Mouse (Mus musculus) hindbrain, embryonic 16.5 days (tissue): Measurements from ENCODE around the gene Rassf3. TPM values are rescaled to one million over a fixed set of nuclear protein-coding genes. Genes with fewer than 3 reads are reported as not detected.

ENCODE experiments used
- ATAC-seq: fragments of 200-750 bp; cut with Nextera tagmentation; 2 replicates; pipeline ENCODE4 v1.8.0; 2017; ENCODE audit warnings: moderate TSS enrichment, moderate library complexity
- H3K27ac ChIP-seq: fragments of 300-500 bp; sonication (generic); 2 replicates; pipeline ENCODE4 v1.5.1; 2014; ENCODE audit warnings: low read depth, mild to moderate bottlenecking, control low read depth, low read length, moderate library complexity
- H3K27me3 ChIP-seq: fragments of 300-500 bp; sonication (generic); replicated peaks from 2 replicates; pipeline ENCODE4 v1.6.1; 2014; ENCODE audit warnings: low read length; ENCODE audit not compliant: control insufficient read depth, insufficient read depth
- H3K36me3 ChIP-seq: fragments of 300-500 bp; sonication (generic); 2 replicates; pipeline ENCODE4 v1.6.1; 2014; ENCODE audit warnings: mild to moderate bottlenecking, low read length, moderate library complexity, mixed read lengths; ENCODE audit not compliant: control insufficient read depth, insufficient read depth
- H3K4me1 ChIP-seq: fragments of 300-500 bp; sonication (generic); 2 replicates; pipeline ENCODE4 v1.6.1; 2014; ENCODE audit warnings: low read depth, low read length; ENCODE audit not compliant: control insufficient read depth, insufficient read depth
- H3K4me2 ChIP-seq: fragments of 300-500 bp; sonication (generic); 2 replicates; pipeline ENCODE4 v1.6.1; 2014; ENCODE audit warnings: mild to moderate bottlenecking, low read length, control low read depth, moderate library complexity
- H3K4me3 ChIP-seq: fragments of 300-500 bp; sonication (generic); 2 replicates; pipeline ENCODE4 v1.5.1; 2014; ENCODE audit warnings: mild to moderate bottlenecking, low read length, control low read depth, moderate library complexity
- H3K9ac ChIP-seq: fragments of 300-500 bp; sonication (generic); 2 replicates; pipeline ENCODE4 v1.6.1; 2014; ENCODE audit warnings: low read depth, mild to moderate bottlenecking, control low read depth, low read length, moderate library complexity
- H3K9me3 ChIP-seq: fragments of 300-500 bp; sonication (generic); 2 replicates; pipeline ENCODE4 v1.6.1; 2014; ENCODE audit warnings: mild to moderate bottlenecking, low read length, moderate library complexity; ENCODE audit not compliant: control insufficient read depth
- WGBS: fragments of 180-500 bp; shearing (Covaris S2); extraction: QIAGEN DNeasy Blood & Tissue Kit; methylation state at CpG from one replicate; pipeline ENCODE4 v1.1.7; 2014; 5-methylcytosine and 5-hydroxymethylcytosine counted together
- polyA plus RNA-seq: library from polyadenylated mRNA; unstranded; fragments of >200 nt; fragmentation: Nextera tagmentation; extraction: Ambion mirVana; gene quantifications from 2 replicates; pipeline ENCODE4 v1.2.1, GENCODE M21; 2015

Gene Rassf3
- polyA plus RNA-seq, 1 experiment from 2014 or later: 5.3 TPM

DNA sequence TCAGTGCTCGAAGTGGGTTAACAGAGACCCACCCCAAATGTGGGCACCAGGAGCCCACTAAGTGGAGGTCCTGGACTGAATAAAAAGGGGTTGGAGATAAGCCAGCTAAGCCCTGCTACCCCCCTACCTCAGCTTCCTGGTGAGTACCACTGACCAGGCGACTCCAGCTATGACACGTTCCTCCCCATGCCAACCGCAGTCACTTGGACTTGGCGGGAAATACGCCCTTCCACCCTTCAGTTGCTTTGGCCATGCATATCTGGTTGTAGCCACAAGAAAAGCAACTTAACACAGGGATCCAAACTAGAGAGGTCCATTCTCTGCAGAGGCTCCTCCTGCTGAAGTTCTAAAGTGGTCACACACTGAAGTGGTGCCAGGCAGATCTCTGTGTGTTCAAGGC lies 53.9 kb downstream of the Rassf3 start:
- ATAC-seq: no peak
- 86% methylated on average over 6 of the region's 6 CpGs for WGBS
- Histone ChIP-seq H3K4me2 (no peak overlapping the region), H3K36me3 (no peaks in the 10 kb centered on the region), H3K9me3 (no peaks in the 10 kb centered on the region), H3K4me3 (no peak overlapping the region), H3K9ac (no peak overlapping the region), H3K4me1 (peaks cover 31% of the 10 kb centered on the region), H3K27ac (no peak overlapping the region), H3K27me3 (no peaks in the 10 kb centered on the region)

DNA sequence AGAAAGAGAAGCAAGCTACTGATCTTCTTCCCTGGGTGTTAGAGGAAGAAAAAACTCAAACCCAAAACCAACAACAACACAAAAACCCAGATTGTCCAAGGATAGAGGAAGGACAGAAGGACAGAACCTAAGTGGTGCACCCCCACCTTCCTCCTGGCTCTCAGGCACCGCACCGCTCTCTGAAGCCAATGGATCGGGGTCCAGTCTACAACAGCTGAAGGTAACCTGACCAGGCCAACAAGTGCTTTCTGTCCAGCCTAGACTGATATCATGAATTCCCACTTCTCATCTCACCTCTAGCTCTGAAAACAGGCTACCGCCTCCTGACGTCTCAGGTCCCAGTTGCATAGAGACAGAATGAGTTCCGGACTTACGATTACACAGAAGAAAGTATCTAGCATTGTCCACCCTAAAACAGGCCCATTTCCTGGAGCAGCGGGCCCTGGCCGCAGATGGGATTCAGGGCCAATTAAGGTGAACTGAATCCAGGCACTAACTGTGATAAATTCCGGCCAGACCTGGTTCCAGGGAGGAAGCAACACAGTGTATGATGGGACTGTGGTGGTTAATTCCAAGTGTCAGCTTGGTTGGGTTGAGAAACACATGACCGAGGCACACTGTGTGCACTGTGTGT lies 54.4 kb downstream of the Rassf3 start:
- 92% methylated on average over 11 of the region's 11 CpGs for WGBS

DNA sequence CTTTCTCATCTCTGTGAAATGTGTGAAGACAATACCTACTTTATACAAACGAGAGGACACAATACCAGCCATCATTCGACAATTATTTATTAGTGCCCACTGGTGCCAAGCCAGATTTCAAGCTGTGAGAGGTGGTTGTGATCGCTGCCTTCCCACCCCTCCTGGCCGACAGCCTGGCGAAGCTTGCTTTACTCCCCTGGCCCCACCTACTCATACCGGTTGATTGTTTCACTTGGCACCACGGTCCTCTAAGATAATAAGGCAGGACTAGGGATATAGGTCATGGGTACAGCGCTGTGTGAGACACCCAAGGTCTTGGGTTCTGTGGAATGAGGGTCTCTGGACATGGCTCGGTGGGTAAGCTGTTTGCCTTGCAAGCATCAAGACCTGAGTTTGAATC lies 55.1 kb downstream of the Rassf3 start:
- Histone ChIP-seq H3K4me3 (no peak overlapping the region), H3K9ac (no peak overlapping the region), H3K9me3 (no peaks in the 10 kb centered on the region), H3K4me2 (no peak overlapping the region), H3K36me3 (no peaks in the 10 kb centered on the region), H3K4me1 (peaks cover 28% of the 10 kb centered on the region), H3K27me3 (no peaks in the 10 kb centered on the region), H3K27ac (no peak overlapping the region)
- 46% methylated on average over 9 of the region's 9 CpGs for WGBS
- no peak for ATAC-seq

More for the DNA sequence above, 54.4 kb downstream of the Rassf3 start:
- Histone ChIP-seq H3K9me3 (no peaks in the 10 kb centered on the region), H3K9ac (no peak overlapping the region), H3K4me3 (no peak overlapping the region), H3K4me1 (peaks cover 30% of the 10 kb centered on the region), H3K4me2 (no peak overlapping the region), H3K27me3 (no peaks in the 10 kb centered on the region), H3K27ac (no peak overlapping the region), H3K36me3 (no peaks in the 10 kb centered on the region)
- no peak for ATAC-seq

- WGBS: 50% methylated on average over 22 of the region's 22 CpGs
- H3K36me3 ChIP-seq: no peaks in the 10 kb centered on the region
- H3K27ac ChIP-seq: 0 out of 2 replicates have a peak overlapping the region, but pooled peaks have one; percentile 3
- no peak overlapping the region for H3K4me3 ChIP-seq
- H3K9me3 ChIP-seq: no peaks in the 10 kb centered on the region
- no peaks in the 10 kb centered on the region for H3K27me3 ChIP-seq
- no peak overlapping the region for H3K9ac ChIP-seq
- no peak overlapping the region for H3K4me2 ChIP-seq
- peaks cover 28% of the 10 kb centered on the region for H3K4me1 ChIP-seq
- peak; percentile 48 for ATAC-seq
These were observed 56.3 kb downstream of the Rassf3 start for GRCm38 (mm10) chr10:121419640-121420470.

DNA sequence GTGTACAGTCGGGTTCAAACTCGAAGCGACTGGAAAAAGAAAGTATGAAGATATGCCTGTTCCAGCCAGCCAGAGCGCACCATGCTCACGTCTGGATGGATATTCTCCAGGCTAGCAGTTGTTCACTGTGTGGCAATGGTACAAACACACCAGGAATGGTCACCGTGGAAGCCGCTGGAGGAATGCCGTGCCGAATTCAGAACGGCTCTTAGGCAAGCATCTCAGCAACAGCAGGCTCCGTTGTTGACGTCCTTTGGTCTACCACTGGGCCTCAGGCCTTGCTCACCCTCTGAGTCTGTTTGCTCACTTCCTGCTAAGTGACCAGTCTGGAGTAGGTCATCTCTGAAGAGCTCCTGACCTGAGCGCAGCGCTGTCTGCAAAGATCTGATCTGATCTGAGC lies 57.3 kb downstream of the Rassf3 start:
- Histone ChIP-seq H3K9me3 (no peaks in the 10 kb centered on the region), H3K27me3 (no peaks in the 10 kb centered on the region), H3K27ac (no peak overlapping the region), H3K4me3 (no peak overlapping the region), H3K4me2 (no peak overlapping the region), H3K4me1 (peaks cover 21% of the 10 kb centered on the region), H3K36me3 (no peaks in the 10 kb centered on the region), H3K9ac (no peak overlapping the region)
- ATAC-seq: no peak
- WGBS: 69% methylated on average over 14 of the region's 14 CpGs

GRCm38 (mm10) chr10:121414127-121414526 lies 62.0 kb downstream of the Rassf3 start:
- ATAC-seq: no peak
- Histone ChIP-seq H3K4me1 (peaks cover 4% of the 10 kb centered on the region; the same call in 1 of the 2 replicates), H3K9me3 (no peaks in the 10 kb centered on the region), H3K36me3 (no peaks in the 10 kb centered on the region), H3K9ac (no peak overlapping the region), H3K27me3 (no peaks in the 10 kb centered on the region), H3K4me2 (no peak overlapping the region), H3K4me3 (no peak overlapping the region), H3K27ac (no peak overlapping the region)
- 86% methylated on average over 13 of the region's 13 CpGs for WGBS

DNA sequence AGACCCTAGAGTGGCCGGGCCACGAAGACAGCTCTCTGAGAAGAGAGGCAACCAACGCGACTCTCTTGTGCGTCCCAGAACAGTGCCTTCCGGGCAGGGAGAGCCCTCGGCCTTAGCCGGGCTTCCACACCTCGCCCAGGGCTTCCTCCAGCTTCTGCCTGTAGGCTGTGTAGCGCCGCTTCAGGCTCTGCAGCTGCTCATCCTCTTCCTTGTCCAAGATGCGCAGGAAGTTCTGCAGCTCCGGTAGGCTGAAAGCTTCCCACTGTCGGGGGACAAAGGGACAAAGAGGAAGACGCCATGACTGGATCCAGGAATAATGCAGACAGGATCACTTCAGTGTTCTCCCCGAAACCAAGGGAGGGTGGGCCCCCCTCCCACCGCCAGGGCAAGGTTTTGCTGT lies 63.3 kb downstream of the Rassf3 start:
- Histone ChIP-seq H3K9me3 (no peaks in the 10 kb centered on the region), H3K27me3 (no peaks in the 10 kb centered on the region), H3K4me3 (no peak overlapping the region), H3K4me2 (no peak overlapping the region), H3K36me3 (no peaks in the 10 kb centered on the region), H3K9ac (no peak overlapping the region), H3K27ac (no peak overlapping the region), H3K4me1 (no peaks in the 10 kb centered on the region)
- WGBS: 86% methylated on average over 17 of the region's 17 CpGs
- ATAC-seq: no peak

DNA sequence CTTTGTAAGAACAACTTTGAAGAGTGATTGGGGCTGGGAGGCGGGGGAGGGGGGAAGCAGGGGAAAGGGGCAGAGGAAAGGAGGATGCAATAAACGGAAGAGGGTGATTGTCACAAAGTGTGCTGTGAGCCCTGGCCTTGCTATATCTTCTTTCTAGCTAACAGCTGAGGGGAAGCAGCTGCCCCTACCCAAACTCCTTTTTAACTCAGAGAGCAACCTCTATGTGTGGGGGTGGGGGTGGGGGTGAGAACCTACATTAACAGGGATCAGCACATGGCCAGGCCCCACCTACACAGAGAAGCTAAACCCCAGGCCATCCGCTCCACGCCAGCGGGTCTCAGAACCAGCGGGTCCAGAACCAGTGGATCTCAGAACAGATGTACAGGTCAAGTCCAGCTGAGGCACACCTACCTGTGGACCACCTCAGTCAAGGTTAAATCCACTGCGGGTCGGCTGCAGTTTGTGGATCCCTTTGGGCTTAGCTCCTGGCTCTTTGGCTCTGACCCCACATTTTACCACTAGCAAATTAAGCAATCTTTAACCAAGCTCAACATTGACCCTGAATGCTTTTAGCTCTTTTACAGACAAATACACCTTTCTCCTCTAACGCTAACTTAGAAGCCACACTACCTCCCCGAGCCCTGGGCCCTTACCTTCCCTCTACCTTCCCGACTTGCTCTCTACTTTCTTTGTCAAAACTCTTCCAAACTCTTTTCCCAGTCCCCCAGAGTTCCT lies 64.3 kb downstream of the Rassf3 start:
- Histone ChIP-seq H3K4me2 (no peak overlapping the region), H3K9ac (no peak overlapping the region), H3K27ac (no peak overlapping the region), H3K36me3 (no peaks in the 10 kb centered on the region), H3K27me3 (no peaks in the 10 kb centered on the region), H3K4me1 (no peaks in the 10 kb centered on the region), H3K4me3 (no peak overlapping the region), H3K9me3 (no peaks in the 10 kb centered on the region)
- 90% methylated on average over 10 of the region's 11 CpGs for WGBS
- ATAC-seq: no peak

DNA sequence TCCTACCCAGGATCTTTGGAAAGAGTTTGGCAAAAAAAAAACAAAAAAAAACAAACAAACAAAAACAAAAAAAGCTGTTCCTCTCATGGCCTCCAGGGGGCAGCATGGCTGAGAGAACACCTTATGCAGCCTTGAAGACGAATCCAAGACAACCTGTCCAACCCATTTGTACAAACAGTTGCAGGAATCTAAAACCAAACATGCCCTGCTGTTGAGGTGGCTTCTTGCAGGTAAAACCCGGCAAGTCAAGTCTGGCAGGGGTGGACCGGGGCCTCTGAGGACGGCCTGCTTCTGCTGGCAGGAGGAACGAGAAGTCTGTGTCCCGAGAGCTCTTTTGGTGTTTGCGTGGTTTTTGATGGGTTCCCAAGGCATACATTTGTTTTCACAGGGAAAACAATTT lies 66.4 kb downstream of the Rassf3 start:
- Histone ChIP-seq H3K36me3 (no peaks in the 10 kb centered on the region), H3K4me1 (no peaks in the 10 kb centered on the region), H3K27ac (no peak overlapping the region), H3K27me3 (no peaks in the 10 kb centered on the region), H3K4me2 (no peak overlapping the region), H3K9ac (no peak overlapping the region), H3K9me3 (no peaks in the 10 kb centered on the region), H3K4me3 (no peak overlapping the region)
- 73% methylated on average over 7 of the region's 7 CpGs for WGBS
- ATAC-seq: no peak
